Mouse (Mus musculus): ENCODE measurements at regions not wholly inside any gene's neighbourhood (a gene's known extent, or its start where the extent isn't known, plus 50 kb on each side); places are given as distances from the start of the nearest gene placed in this dataset.
A peak's percentile ranks its signal among the peaks of the same experiment; 100 is the strongest.
"Not testable (repeated sequence)": the region's sequence is repeated elsewhere in the genome, so short reads cannot be mapped to it uniquely, and the experiment has no call there.

- no peak for DNase-seq (ENCODE audit: extremely low spot score)
Measured at GRCm38 (mm10) chr5:77809844-77810243, 402.0 kb upstream of the Igfbp7 start.

- DNase-seq (ENCODE audit: extremely low spot score): peak; percentile 61
Measured at GRCm38 (mm10) chr5:77807726-77808125, 399.9 kb upstream of the Igfbp7 start.

GRCm38 (mm10) chr5:77806334-77807157, 398.7 kb upstream of the Igfbp7 start:
- DNase-seq (ENCODE audit: extremely low spot score): no peak

GRCm38 (mm10) chr5:77805796-77806195, 398.0 kb upstream of the Igfbp7 start:
- no peak for DNase-seq (ENCODE audit: extremely low spot score)

- DNase-seq (ENCODE audit: extremely low spot score): no peak
Measured at GRCm38 (mm10) chr5:77805303-77805702, 397.5 kb upstream of the Igfbp7 start.

GRCm38 (mm10) chr5:77804113-77804512, 396.3 kb upstream of the Igfbp7 start:
- no peak for DNase-seq (ENCODE audit: extremely low spot score)

- DNase-seq (ENCODE audit: extremely low spot score): peak; percentile 55
Measured at GRCm38 (mm10) chr5:77803562-77803961, 395.7 kb upstream of the Igfbp7 start.

GRCm38 (mm10) chr5:77796960-77797359, 389.1 kb upstream of the Igfbp7 start:
- DNase-seq (ENCODE audit: extremely low spot score): no peak

GRCm38 (mm10) chr5:77795766-77796165, 387.9 kb upstream of the Igfbp7 start:
- DNase-seq (ENCODE audit: extremely low spot score): no peak

GRCm38 (mm10) chr5:77783953-77784352, 376.1 kb upstream of the Igfbp7 start:
- DNase-seq (ENCODE audit: extremely low spot score): no peak

GRCm38 (mm10) chr5:77762426-77763042, 354.7 kb upstream of the Igfbp7 start:
- DNase-seq (ENCODE audit: extremely low spot score): no peak

- no peak for DNase-seq (ENCODE audit: extremely low spot score)
Measured at GRCm38 (mm10) chr5:77762013-77762412, 354.2 kb upstream of the Igfbp7 start.

- no peak for DNase-seq (ENCODE audit: extremely low spot score)
Measured at GRCm38 (mm10) chr5:77748933-77749332, 341.1 kb upstream of the Igfbp7 start.

- no peak for DNase-seq (ENCODE audit: extremely low spot score)
Measured at GRCm38 (mm10) chr5:77746604-77747003, 338.8 kb upstream of the Igfbp7 start.

- DNase-seq (ENCODE audit: extremely low spot score): no peak
Measured at GRCm38 (mm10) chr5:77743467-77743866, 335.6 kb upstream of the Igfbp7 start.

- not testable (repeated sequence) for DNase-seq (ENCODE audit: extremely low spot score)
Measured at GRCm38 (mm10) chr5:77730286-77730685, 322.4 kb upstream of the Igfbp7 start.

- no peak for DNase-seq (ENCODE audit: extremely low spot score)
Measured at GRCm38 (mm10) chr5:77681592-77681991, 273.8 kb upstream of the Igfbp7 start.

GRCm38 (mm10) chr5:77672073-77672924, 264.5 kb upstream of the Igfbp7 start:
- no peak for DNase-seq (ENCODE audit: extremely low spot score)

GRCm38 (mm10) chr5:77663096-77663495, 255.3 kb upstream of the Igfbp7 start:
- no peak for DNase-seq (ENCODE audit: extremely low spot score)

GRCm38 (mm10) chr5:77659016-77659415, 251.2 kb upstream of the Igfbp7 start:
- no peak for DNase-seq (ENCODE audit: extremely low spot score)

- DNase-seq (ENCODE audit: extremely low spot score): no peak
Measured at GRCm38 (mm10) chr5:77644651-77645050, 236.8 kb upstream of the Igfbp7 start.

- no peak for DNase-seq (ENCODE audit: extremely low spot score)
Measured at GRCm38 (mm10) chr5:77620402-77620801, 212.6 kb upstream of the Igfbp7 start.

All from embryo, embryonic 9.5 days (tissue).